Mouse (Mus musculus) fibroblast of lung, adult 2 months (primary cell): ENCODE data around the gene Noxo1.
"Not testable (repeated sequence)": the region's sequence is repeated elsewhere in the genome, so short reads cannot be mapped to it uniquely, and the experiment has no call there.

ENCODE experiments used
- DNase-seq: peaks from one replicate; pipeline ENCODE4 v3.0.0-alpha.2; 2011; ENCODE audit warnings: low read depth

Gene Noxo1

GRCm38 (mm10) chr17:24696011-24696697 lies at the start of gene Noxo1, which contains the start of gene Gfer:
Gene Noxo1, plus strand, starts transcription at chr17:24696234.
Gene Gfer, minus strand, starts transcription at chr17:24696156.
- no peak for DNase-seq

- DNase-seq = no peak
These were observed 49.7 kb upstream of the Noxo1 start for GRCm38 (mm10) chr17:24646381-24646780.

GRCm38 (mm10) chr17:24647493-24647892 lies 48.5 kb upstream of the Noxo1 start:
- DNase-seq = no peak

GRCm38 (mm10) chr17:24648731-24649377 lies 47.2 kb upstream of the Noxo1 start:
- no peak for DNase-seq

GRCm38 (mm10) chr17:24649581-24650069 lies 46.4 kb upstream of the Noxo1 start:
- no peak for DNase-seq

- DNase-seq = no peak
These were observed 45.9 kb upstream of the Noxo1 start, which contains the start of gene Slc9a3r2 for GRCm38 (mm10) chr17:24650070-24650616. Gene Slc9a3r2, minus strand, starts transcription at chr17:24650327.

GRCm38 (mm10) chr17:24650766-24651165 lies 45.3 kb upstream of the Noxo1 start:
- DNase-seq = no peak

GRCm38 (mm10) chr17:24651835-24652234 lies 44.2 kb upstream of the Noxo1 start:
- DNase-seq = no peak

- DNase-seq = no peak
These were observed 41.9 kb upstream of the Noxo1 start for GRCm38 (mm10) chr17:24653967-24654710.

- DNase-seq = no peak
These were observed 41.1 kb upstream of the Noxo1 start for GRCm38 (mm10) chr17:24654969-24655368.

- no peak for DNase-seq
These were observed 37.8 kb upstream of the Noxo1 start, which contains the start of gene Npw for GRCm38 (mm10) chr17:24658017-24658758. Gene Npw, minus strand, starts transcription at chr17:24658457.

- not testable (repeated sequence) for DNase-seq
These were observed 29.0 kb upstream of the Noxo1 start for GRCm38 (mm10) chr17:24667011-24667410.

GRCm38 (mm10) chr17:24667416-24667815 lies 28.6 kb upstream of the Noxo1 start:
- no peak for DNase-seq

GRCm38 (mm10) chr17:24669214-24669544 lies 26.9 kb upstream of the Noxo1 start:
- DNase-seq = not testable (repeated sequence)

- peak; percentile 69 for DNase-seq
These were observed 26.3 kb upstream of the Noxo1 start, which contains the start of gene Zfp598 for GRCm38 (mm10) chr17:24669545-24670245. Gene Zfp598, plus strand, starts transcription at chr17:24669687.

GRCm38 (mm10) chr17:24670246-24670844 lies 25.7 kb upstream of the Noxo1 start:
- DNase-seq = no peak

- DNase-seq = no peak
These were observed 24.7 kb upstream of the Noxo1 start for GRCm38 (mm10) chr17:24671346-24671745.

- peak; percentile 40 for DNase-seq
These were observed 23.9 kb upstream of the Noxo1 start for GRCm38 (mm10) chr17:24672141-24672540.

GRCm38 (mm10) chr17:24674277-24674676 lies 21.8 kb upstream of the Noxo1 start:
- DNase-seq = no peak

- no peak for DNase-seq
These were observed 19.8 kb upstream of the Noxo1 start for GRCm38 (mm10) chr17:24676187-24676586.
